Comparison of ENCODE assay signal across 8 mouse cellular contexts in the genomic region with DNA sequence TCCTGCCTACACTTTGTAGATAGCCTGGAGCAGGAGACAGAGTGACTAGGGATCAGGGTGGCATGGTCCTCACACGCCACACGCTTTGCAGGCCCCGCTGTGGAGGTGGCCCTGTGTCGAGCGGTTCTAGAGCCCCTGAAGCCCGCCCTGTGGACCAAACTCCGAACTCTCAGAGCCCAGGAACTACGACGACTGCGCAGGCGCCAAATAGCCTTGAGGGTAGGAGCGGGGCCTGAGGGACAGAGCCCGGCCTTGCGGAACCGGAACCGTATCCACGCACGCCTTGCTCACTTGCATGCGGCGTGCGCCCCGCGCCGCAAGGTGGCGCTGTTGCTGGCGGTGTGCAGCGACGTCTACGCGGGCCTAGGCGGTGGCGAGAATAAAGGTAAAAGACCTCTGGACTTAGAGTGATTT. TPM values are rescaled to one million over a fixed set of nuclear protein-coding genes. Genes with fewer than 3 reads are reported as not detected.
DNase-seq lines count a peak whose midpoint lies in the region; ATAC-seq and TF ChIP-seq lines count a peak whose summit lies in the region.

No protein-coding gene starts in this region.

- 17% methylated on average over 32 of the region's 32 CpGs for WGBS in embryonic facial prominence, embryonic 15.5 days
- WGBS in heart, embryonic 12.5 days: 10% methylated on average over 32 of the region's 32 CpGs
- WGBS in kidney, postnatal 0 days: 16% methylated on average over 32 of the region's 32 CpGs
- 7% methylated on average over 32 of the region's 32 CpGs for WGBS in liver, embryonic 16.5 days (ENCODE audit: insufficient replicate concordance)
- 14% methylated on average over 32 of the region's 32 CpGs for WGBS in neural tube, embryonic 11.5 days
- 16% methylated on average over 32 of the region's 32 CpGs for WGBS in stomach, postnatal 0 days

- TF ChIP-seq CTCF in C2C12 (IDR thresholded peaks at IDR 0.05; ENCODE audit: control insufficient read depth, insufficient read depth, insufficient read length): peak; percentile 97
- peak; percentile 71 for TF ChIP-seq CTCF in bone marrow macrophage, adult 2 months (IDR thresholded peaks at IDR 0.05; ENCODE audit: low read depth, low read length)
- TF ChIP-seq CTCF in kidney, postnatal 0 days (IDR thresholded peaks at IDR 0.05; ENCODE audit: low read depth): peak; percentile 98
- peak; percentile 99 for TF ChIP-seq CTCF in stomach, postnatal 0 days (IDR thresholded peaks at IDR 0.05; ENCODE audit: low read depth)

- no peaks in the 10 kb centered on the region for H3K27me3 ChIP-seq in C2C12 (ENCODE audit: control insufficient read depth, insufficient read depth, insufficient read length)
- H3K27me3 ChIP-seq in embryonic facial prominence, embryonic 15.5 days: no peaks in the 10 kb centered on the region
- H3K27me3 ChIP-seq in heart, embryonic 12.5 days (replicated peaks): no peaks in the 10 kb centered on the region
- H3K27me3 ChIP-seq in kidney, postnatal 0 days (ENCODE audit: insufficient read depth, low read length): no peaks in the 10 kb centered on the region
- H3K27me3 ChIP-seq in liver, embryonic 16.5 days (ENCODE audit: control insufficient read depth, insufficient read depth, low read depth, low read length): no peaks in the 10 kb centered on the region
- H3K27me3 ChIP-seq in neural tube, embryonic 11.5 days (ENCODE audit: control insufficient read depth, insufficient read depth, low read length): no peaks in the 10 kb centered on the region
- no peaks in the 10 kb centered on the region for H3K27me3 ChIP-seq in stomach, postnatal 0 days (ENCODE audit: control insufficient read depth, insufficient read depth, low read length)

- no peaks in the 10 kb centered on the region for H3K9me3 ChIP-seq in embryonic facial prominence, embryonic 15.5 days (replicated peaks)
- no peaks in the 10 kb centered on the region for H3K9me3 ChIP-seq in heart, embryonic 12.5 days (replicated peaks)
- H3K9me3 ChIP-seq in kidney, postnatal 0 days (replicated peaks; ENCODE audit: low read length): no peaks in the 10 kb centered on the region
- no peaks in the 10 kb centered on the region for H3K9me3 ChIP-seq in liver, embryonic 16.5 days (replicated peaks; ENCODE audit: control insufficient read depth, low read length)
- no peaks in the 10 kb centered on the region for H3K9me3 ChIP-seq in neural tube, embryonic 11.5 days (ENCODE audit: control insufficient read depth, low read length)
- H3K9me3 ChIP-seq in stomach, postnatal 0 days (ENCODE audit: control insufficient read depth, low read length): no peaks in the 10 kb centered on the region

- H3ac ChIP-seq in C2C12 (ENCODE audit: control insufficient read depth, insufficient read length, low read depth): no peak overlapping the region

- peak overlapping the region; percentile 13; the same call in 1 of the 2 replicates for H3K9ac ChIP-seq in embryonic facial prominence, embryonic 15.5 days
- H3K9ac ChIP-seq in heart, embryonic 12.5 days: peak overlapping the region; percentile 52
- H3K9ac ChIP-seq in kidney, postnatal 0 days (ENCODE audit: low read depth, low read length): peak overlapping the region; percentile 51
- H3K9ac ChIP-seq in liver, embryonic 16.5 days (ENCODE audit: low read depth, low read length): peak overlapping the region; percentile 63
- H3K9ac ChIP-seq in neural tube, embryonic 11.5 days (ENCODE audit: low read length): peak overlapping the region; percentile 40
- H3K9ac ChIP-seq in stomach, postnatal 0 days (ENCODE audit: low read length): peak overlapping the region; percentile 59

- no peaks in the 10 kb centered on the region for H3K36me3 ChIP-seq in C2C12 (ENCODE audit: control insufficient read depth, insufficient read depth)
- H3K36me3 ChIP-seq in embryonic facial prominence, embryonic 15.5 days: no peaks in the 10 kb centered on the region
- H3K36me3 ChIP-seq in heart, embryonic 12.5 days: no peaks in the 10 kb centered on the region
- H3K36me3 ChIP-seq in kidney, postnatal 0 days (ENCODE audit: insufficient read depth, low read length): no peaks in the 10 kb centered on the region
- H3K36me3 ChIP-seq in liver, embryonic 16.5 days (ENCODE audit: control insufficient read depth, insufficient read depth): no peaks in the 10 kb centered on the region
- no peaks in the 10 kb centered on the region for H3K36me3 ChIP-seq in neural tube, embryonic 11.5 days (ENCODE audit: control insufficient read depth, insufficient read depth, low read length)
- no peaks in the 10 kb centered on the region for H3K36me3 ChIP-seq in stomach, postnatal 0 days (ENCODE audit: control insufficient read depth, insufficient read depth, low read length)

- peak; percentile 86 for DNase-seq in kidney, postnatal 0 days (ENCODE audit: low spot score)
- peak; percentile 79 for DNase-seq in neural tube, embryonic 11.5 days (ENCODE audit: low spot score)
- DNase-seq in stomach, postnatal 0 days (ENCODE audit: low spot score): peak; percentile 89

- no peak overlapping the region for H3K4me3 ChIP-seq in C2C12 (ENCODE audit: insufficient read depth, poor library complexity, severe bottlenecking)
- peak overlapping the region; percentile 75 for H3K4me3 ChIP-seq in bone marrow macrophage, adult 2 months (ENCODE audit: insufficient read depth, low read length)
- peak overlapping the region; percentile 22 for H3K4me3 ChIP-seq in embryonic facial prominence, embryonic 15.5 days (replicated peaks)
- H3K4me3 ChIP-seq in heart, embryonic 12.5 days: peak overlapping the region; percentile 22
- H3K4me3 ChIP-seq in kidney, postnatal 0 days (replicated peaks; ENCODE audit: low read depth, low read length): 0 out of 2 replicates have a peak overlapping the region, but pooled peaks have one; percentile 4
- H3K4me3 ChIP-seq in liver, embryonic 16.5 days (ENCODE audit: low read depth, low read length): peak overlapping the region; percentile 56
- 0 out of 2 replicates have a peak overlapping the region, but pooled peaks have one; percentile 6 for H3K4me3 ChIP-seq in neural tube, embryonic 11.5 days (ENCODE audit: low read depth, low read length)
- peak overlapping the region; percentile 6; the same call in 1 of the 2 replicates for H3K4me3 ChIP-seq in stomach, postnatal 0 days (ENCODE audit: low read depth, low read length)

- peaks cover 11% of the 10 kb centered on the region for H3K4me1 ChIP-seq in bone marrow macrophage, adult 2 months (ENCODE audit: control insufficient read depth, insufficient read depth, low read length)
- peaks cover 19% of the 10 kb centered on the region for H3K4me1 ChIP-seq in embryonic facial prominence, embryonic 15.5 days
- H3K4me1 ChIP-seq in heart, embryonic 12.5 days (replicated peaks): peaks cover 12% of the 10 kb centered on the region
- peaks cover 13% of the 10 kb centered on the region for H3K4me1 ChIP-seq in kidney, postnatal 0 days (replicated peaks; ENCODE audit: insufficient read depth, low read length)
- H3K4me1 ChIP-seq in liver, embryonic 16.5 days (ENCODE audit: control insufficient read depth, low read depth, low read length): peaks cover 17% of the 10 kb centered on the region
- H3K4me1 ChIP-seq in neural tube, embryonic 11.5 days (ENCODE audit: control insufficient read depth, insufficient read depth, low read length): no peaks in the 10 kb centered on the region
- no peaks in the 10 kb centered on the region for H3K4me1 ChIP-seq in stomach, postnatal 0 days (replicated peaks; ENCODE audit: control insufficient read depth, insufficient read depth)

- H3K27ac ChIP-seq in bone marrow macrophage, adult 2 months (ENCODE audit: insufficient read depth, low read depth, low read length): peak overlapping the region; percentile 87
- H3K27ac ChIP-seq in embryonic facial prominence, embryonic 15.5 days (replicated peaks): peak overlapping the region; percentile 53
- no peak overlapping the region for H3K27ac ChIP-seq in heart, embryonic 12.5 days (ENCODE audit: poor library complexity, severe bottlenecking)
- H3K27ac ChIP-seq in kidney, postnatal 0 days: peak overlapping the region; percentile 71; the same call in 1 of the 2 replicates
- H3K27ac ChIP-seq in liver, embryonic 16.5 days (ENCODE audit: low read length): peak overlapping the region; percentile 69
- H3K27ac ChIP-seq in neural tube, embryonic 11.5 days (ENCODE audit: low read depth, low read length): no peak overlapping the region
- H3K27ac ChIP-seq in stomach, postnatal 0 days (replicated peaks): peak overlapping the region; percentile 69

- peak; percentile 68; the same call in 1 of the 2 replicates for ATAC-seq in embryonic facial prominence, embryonic 15.5 days (ENCODE audit: insufficient number of reproducible peaks, low FRiP score, low TSS enrichment, low read depth)
- peak; percentile 67; the same call in 1 of the 2 replicates for ATAC-seq in heart, embryonic 12.5 days (ENCODE audit: insufficient number of reproducible peaks, low FRiP score)
- ATAC-seq in kidney, postnatal 0 days (replicated peaks; ENCODE audit: low FRiP score, low read depth): peak; percentile 69
- ATAC-seq in liver, embryonic 16.5 days (ENCODE audit: low read depth): peak; percentile 81
- ATAC-seq in neural tube, embryonic 11.5 days (ENCODE audit: insufficient read depth, low FRiP score, low TSS enrichment): peak; percentile 50; the same call in 1 of the 2 replicates
- ATAC-seq in stomach, postnatal 0 days (ENCODE audit: low FRiP score, low TSS enrichment): peak; percentile 83

- no peaks in the 10 kb centered on the region for H3K79me2 ChIP-seq in C2C12 (ENCODE audit: control insufficient read depth, insufficient read depth)

- no peak for TF ChIP-seq EP300 in stomach, postnatal 0 days (optimal IDR thresholded peaks at IDR 0.05)

- peak overlapping the region; percentile 43 for H3K4me2 ChIP-seq in embryonic facial prominence, embryonic 15.5 days (replicated peaks)
- peak overlapping the region; percentile 57 for H3K4me2 ChIP-seq in heart, embryonic 12.5 days
- peak overlapping the region; percentile 44 for H3K4me2 ChIP-seq in kidney, postnatal 0 days (ENCODE audit: low read length)
- peak overlapping the region; percentile 78 for H3K4me2 ChIP-seq in liver, embryonic 16.5 days (ENCODE audit: low read depth, low read length)
- H3K4me2 ChIP-seq in neural tube, embryonic 11.5 days (ENCODE audit: low read depth): peak overlapping the region; percentile 38
- H3K4me2 ChIP-seq in stomach, postnatal 0 days (replicated peaks; ENCODE audit: low read depth): peak overlapping the region; percentile 45

- no peaks in the 10 kb centered on the region for H3K79me3 ChIP-seq in C2C12 (ENCODE audit: low read depth)

- TF ChIP-seq POLR2A in bone marrow macrophage, adult 2 months (IDR thresholded peaks at IDR 0.05; ENCODE audit: borderline replicate concordance, low read depth, low read length): no peak

RNA-seq across cellular contexts. Expression of a gene that starts 7.8 kb away (rescaled TPM):
- 0.09 TPM for polyA plus RNA-seq in C2C12 (2012; fragmentation: generic; extraction: Trizol)
- polyA plus RNA-seq in bone marrow macrophage, adult 2 months (2012; ENCODE audit: insufficient read depth, insufficient read length, missing spikeins): 33.3 and 36.4 TPM in 2 replicates
- polyA plus RNA-seq in embryonic facial prominence, embryonic 15.5 days (2015; fragmentation: Nextera tagmentation; extraction: Ambion mirVana): 3.8 and 4.7 TPM in 2 replicates
- polyA plus RNA-seq in heart, embryonic 12.5 days (2016; fragmentation: Nextera tagmentation; extraction: Ambion mirVana): 2.7 and 2.8 TPM in 2 replicates
- 5.2 and 6.3 TPM in 2 replicates for polyA plus RNA-seq in kidney, postnatal 0 days (2015; fragmentation: Nextera tagmentation; extraction: Ambion mirVana)
- 8.1 and 8.7 TPM in 2 replicates for polyA plus RNA-seq in liver, embryonic 16.5 days (2015; fragmentation: Nextera tagmentation; extraction: Ambion mirVana)
- polyA plus RNA-seq in neural tube, embryonic 11.5 days (2014; fragmentation: Nextera tagmentation; extraction: Ambion mirVana): 2.6 and 2.8 TPM in 2 replicates
- polyA plus RNA-seq in stomach, postnatal 0 days (2015; fragmentation: Nextera tagmentation; extraction: Ambion mirVana): 2.1 and 2.6 TPM in 2 replicates

RNA-seq across cellular contexts. Expression of a gene that starts 11.8 kb away (rescaled TPM):
- 303 TPM for polyA plus RNA-seq in C2C12 (2012; fragmentation: generic; extraction: Trizol)
- 252 and 256 TPM in 2 replicates for polyA plus RNA-seq in bone marrow macrophage, adult 2 months (2012; ENCODE audit: insufficient read depth, insufficient read length, missing spikeins)
- polyA plus RNA-seq in embryonic facial prominence, embryonic 15.5 days (2015; fragmentation: Nextera tagmentation; extraction: Ambion mirVana): 211 and 225 TPM in 2 replicates
- 218 and 232 TPM in 2 replicates for polyA plus RNA-seq in heart, embryonic 12.5 days (2016; fragmentation: Nextera tagmentation; extraction: Ambion mirVana)
- polyA plus RNA-seq in kidney, postnatal 0 days (2015; fragmentation: Nextera tagmentation; extraction: Ambion mirVana): 232 TPM in 2 replicates
- polyA plus RNA-seq in liver, embryonic 16.5 days (2015; fragmentation: Nextera tagmentation; extraction: Ambion mirVana): 69.0 and 80.7 TPM in 2 replicates
- 320 and 326 TPM in 2 replicates for polyA plus RNA-seq in neural tube, embryonic 11.5 days (2014; fragmentation: Nextera tagmentation; extraction: Ambion mirVana)
- 153 and 156 TPM in 2 replicates for polyA plus RNA-seq in stomach, postnatal 0 days (2015; fragmentation: Nextera tagmentation; extraction: Ambion mirVana)

RNA-seq across cellular contexts. Expression of a gene that starts 28.4 kb away (rescaled TPM):
- 106 TPM for polyA plus RNA-seq in C2C12 (2012; fragmentation: generic; extraction: Trizol)
- polyA plus RNA-seq in bone marrow macrophage, adult 2 months (2012; ENCODE audit: insufficient read depth, insufficient read length, missing spikeins): 85.7 and 96.1 TPM in 2 replicates
- 226 and 231 TPM in 2 replicates for polyA plus RNA-seq in embryonic facial prominence, embryonic 15.5 days (2015; fragmentation: Nextera tagmentation; extraction: Ambion mirVana)
- polyA plus RNA-seq in heart, embryonic 12.5 days (2016; fragmentation: Nextera tagmentation; extraction: Ambion mirVana): 137 and 142 TPM in 2 replicates
- polyA plus RNA-seq in kidney, postnatal 0 days (2015; fragmentation: Nextera tagmentation; extraction: Ambion mirVana): 330 and 348 TPM in 2 replicates
- 172 and 201 TPM in 2 replicates for polyA plus RNA-seq in liver, embryonic 16.5 days (2015; fragmentation: Nextera tagmentation; extraction: Ambion mirVana)
- polyA plus RNA-seq in neural tube, embryonic 11.5 days (2014; fragmentation: Nextera tagmentation; extraction: Ambion mirVana): 88.7 and 90.9 TPM in 2 replicates
- 426 and 435 TPM in 2 replicates for polyA plus RNA-seq in stomach, postnatal 0 days (2015; fragmentation: Nextera tagmentation; extraction: Ambion mirVana)

RNA-seq across cellular contexts. Expression of a gene that starts 29.3 kb away (rescaled TPM):
- polyA plus RNA-seq in C2C12 (2012; fragmentation: generic; extraction: Trizol): 45.1 TPM
- 32.1 and 33.4 TPM in 2 replicates for polyA plus RNA-seq in bone marrow macrophage, adult 2 months (2012; ENCODE audit: insufficient read depth, insufficient read length, missing spikeins)
- 42.8 and 47.1 TPM in 2 replicates for polyA plus RNA-seq in embryonic facial prominence, embryonic 15.5 days (2015; fragmentation: Nextera tagmentation; extraction: Ambion mirVana)
- 30.0 and 32.1 TPM in 2 replicates for polyA plus RNA-seq in heart, embryonic 12.5 days (2016; fragmentation: Nextera tagmentation; extraction: Ambion mirVana)
- 42.2 and 43.7 TPM in 2 replicates for polyA plus RNA-seq in kidney, postnatal 0 days (2015; fragmentation: Nextera tagmentation; extraction: Ambion mirVana)
- 29.3 TPM in 2 replicates for polyA plus RNA-seq in liver, embryonic 16.5 days (2015; fragmentation: Nextera tagmentation; extraction: Ambion mirVana)
- polyA plus RNA-seq in neural tube, embryonic 11.5 days (2014; fragmentation: Nextera tagmentation; extraction: Ambion mirVana): 49.7 and 57.3 TPM in 2 replicates
- polyA plus RNA-seq in stomach, postnatal 0 days (2015; fragmentation: Nextera tagmentation; extraction: Ambion mirVana): 31.2 and 33.0 TPM in 2 replicates

RNA-seq across cellular contexts. Expression of a gene that starts 30.0 kb away (rescaled TPM):
- 48.9 TPM for polyA plus RNA-seq in C2C12 (2012; fragmentation: generic; extraction: Trizol)
- 190 and 192 TPM in 2 replicates for polyA plus RNA-seq in bone marrow macrophage, adult 2 months (2012; ENCODE audit: insufficient read depth, insufficient read length, missing spikeins)
- 85.3 and 89.4 TPM in 2 replicates for polyA plus RNA-seq in embryonic facial prominence, embryonic 15.5 days (2015; fragmentation: Nextera tagmentation; extraction: Ambion mirVana)
- polyA plus RNA-seq in heart, embryonic 12.5 days (2016; fragmentation: Nextera tagmentation; extraction: Ambion mirVana): 46.6 and 49.0 TPM in 2 replicates
- polyA plus RNA-seq in kidney, postnatal 0 days (2015; fragmentation: Nextera tagmentation; extraction: Ambion mirVana): 54.1 and 60.2 TPM in 2 replicates
- polyA plus RNA-seq in liver, embryonic 16.5 days (2015; fragmentation: Nextera tagmentation; extraction: Ambion mirVana): 24.1 and 28.0 TPM in 2 replicates
- polyA plus RNA-seq in neural tube, embryonic 11.5 days (2014; fragmentation: Nextera tagmentation; extraction: Ambion mirVana): 73.0 and 77.0 TPM in 2 replicates
- 35.3 and 39.3 TPM in 2 replicates for polyA plus RNA-seq in stomach, postnatal 0 days (2015; fragmentation: Nextera tagmentation; extraction: Ambion mirVana)

Comparison
In these comparisons a context has a peak if more than half of its experiments do, and no peak if none do; other contexts are left out.
1. H3K27ac ChIP-seq: peak in bone marrow macrophage, adult 2 months (single experiment), embryonic facial prominence, embryonic 15.5 days (single experiment), kidney, postnatal 0 days (single experiment), liver, embryonic 16.5 days (single experiment) and stomach, postnatal 0 days (single experiment); none in heart, embryonic 12.5 days (single experiment) and neural tube, embryonic 11.5 days (single experiment).
2. H3K9ac ChIP-seq: peak in every context shown above with its lines; median percentile 63 in liver, embryonic 16.5 days; 59 in stomach, postnatal 0 days; 52 in heart, embryonic 12.5 days; 51 in kidney, postnatal 0 days; 40 in neural tube, embryonic 11.5 days; 13 in embryonic facial prominence, embryonic 15.5 days.
3. Peak in every context shown above with its lines, with median percentiles within 50 percentile points of each other: CTCF ChIP-seq, ATAC-seq, H3K4me2 ChIP-seq and DNase-seq.